Mouse (Mus musculus) erythroblast, embryonic 14.5 days (primary cell): Measurements from ENCODE around the gene Atad5.

ENCODE experiments used
- GATA1 ChIP-seq: IDR thresholded peaks from 2 replicates; pipeline ENCODE4 v1.6.1; 2012; ENCODE audit warnings: low read length, inconsistent platforms, mixed read lengths
- TAL1 ChIP-seq: IDR thresholded peaks from 3 replicates; pipeline ENCODE4 v1.6.1; 2012; ENCODE audit warnings: low read length, inconsistent platforms, mixed read lengths

DNA sequence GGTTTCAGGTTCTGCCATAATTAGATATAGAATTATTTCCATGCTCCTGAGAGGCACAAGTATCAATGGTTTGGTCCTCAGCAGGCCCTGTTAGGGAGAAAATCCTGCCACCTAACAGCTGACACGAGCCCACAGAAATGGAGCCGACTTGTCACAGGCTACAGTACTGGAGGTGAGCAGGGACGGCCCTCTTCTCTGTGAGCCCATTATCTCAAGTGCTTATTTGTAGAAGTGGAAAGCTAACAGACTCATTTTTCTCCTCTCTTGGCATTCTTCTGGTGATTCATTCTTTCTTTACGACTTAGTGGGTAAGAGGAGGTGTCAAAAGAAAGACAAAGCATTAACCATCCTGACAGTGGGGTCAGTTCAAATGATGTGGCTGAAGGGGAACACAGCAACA lies 34.5 kb upstream of the Atad5 start:
- TF ChIP-seq TAL1: no peak
- TF ChIP-seq GATA1: no peak
